Mouse (Mus musculus): ENCODE measurements around the gene Nek10. TPM values are rescaled to one million over a fixed set of nuclear protein-coding genes. Genes with fewer than 3 reads are reported as not detected.

Gene Nek10
- polyA plus RNA-seq (2015; fragmentation: Illumina TruSeq; extraction: RNeasy Lipid Tissue Mini Kit (QIAGEN cat#74804); ENCODE audit: low read depth, low replicate concordance): 1.00 TPM

DNA sequence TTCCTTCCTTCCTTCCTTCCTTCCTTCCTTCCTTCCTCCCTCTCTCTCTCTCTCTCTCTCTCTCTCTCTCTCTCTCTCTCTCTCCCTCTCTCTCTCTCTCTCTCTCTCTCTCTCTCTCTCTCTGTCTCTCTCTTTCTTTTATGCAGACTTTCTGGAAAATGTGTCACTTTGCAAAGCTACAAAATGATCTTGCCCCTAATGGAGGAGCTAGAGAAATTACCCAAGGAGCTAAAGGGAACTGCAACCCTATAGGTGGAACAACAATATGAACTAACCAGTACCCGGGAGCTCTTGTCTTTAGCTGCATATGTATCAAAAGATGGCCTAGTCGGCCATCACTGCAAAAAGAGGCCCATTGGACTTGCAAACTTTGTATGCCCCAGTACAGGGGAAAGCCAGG is at the start of gene Nek10:
Gene Nek10 (plus strand): TSS at position 301 of the 400 bp plus-strand sequence.

Other genes starting within 250 kb of the Nek10 start
- gene Slc4a7, start 101.1 kb upstream of the Nek10 start, polyA plus RNA-seq (2015; fragmentation: Illumina TruSeq; extraction: RNeasy Lipid Tissue Mini Kit (QIAGEN cat#74804); ENCODE audit: low read depth, low replicate concordance): 9.4 TPM